Mouse (Mus musculus): ENCODE data around the gene Rap1gap.

GRCm38 (mm10) chr4:137778397-137779184 is 114.1 kb downstream of the Rap1gap start:
- no peak for TF ChIP-seq CTCF (IDR thresholded peaks at IDR 0.05; ENCODE audit: low read depth)
- TF ChIP-seq EP300 (IDR thresholded peaks at IDR 0.05; ENCODE audit: low read depth), result no peak
